Mouse (Mus musculus) liver, embryonic 14.5 days (tissue): ENCODE results near the gene Aplp2.

Experiments used
- CTCF ChIP-seq: IDR thresholded peaks from 2 replicates; pipeline ENCODE4 v1.5.1; 2016; ENCODE audit warnings: antibody characterized with exemption, low read depth, control low read depth
- EP300 ChIP-seq: IDR thresholded peaks from 2 replicates; pipeline ENCODE4 v1.6.1; 2016; ENCODE audit warnings: antibody characterized with exemption, low read depth

- no peak for TF ChIP-seq CTCF
- no peak for TF ChIP-seq EP300
Observed at GRCm38 (mm10) chr9:31260219-31260618, 48.6 kb upstream of the Aplp2 start.
